Mouse (Mus musculus): ENCODE measurements at regions not wholly inside any gene's neighbourhood (a gene's known extent, or its start where the extent isn't known, plus 50 kb on each side); places are given as distances from the start of the nearest gene placed in this dataset.

GRCm38 (mm10) chr1:184326191-184326590, 292.1 kb upstream of the 1700056E22Rik start:
- DNase-seq (ENCODE audit: low read depth, low spot score), result no peak
- H3K4me3 ChIP-seq (ENCODE audit: control insufficient read depth in 1 of 2, insufficient read depth in 1 of 2, low read depth in 2 of 2, low read length in 2 of 2), result no peak overlapping the region
- no peak overlapping the region for H3K9ac ChIP-seq (ENCODE audit: control insufficient read depth, low read depth, low read length, poor library complexity, severe bottlenecking)
- TF ChIP-seq SMC3 (IDR thresholded peaks at IDR 0.05; ENCODE audit: low read depth, low read length) (no peak), UBTF (IDR thresholded peaks at IDR 0.05; ENCODE audit: borderline replicate concordance, insufficient read depth, low read depth, low read length) (no peak), MAZ (IDR thresholded peaks at IDR 0.05; ENCODE audit: low read depth, low read length) (no peak), ZKSCAN1 (IDR thresholded peaks at IDR 0.05; ENCODE audit: low read depth, low read length) (no peak), CTCF (IDR thresholded peaks at IDR 0.05 in 2 of 3, conservative IDR thresholded peaks at IDR 0.05 in 1 of 3; ENCODE audit: control insufficient read depth in 1 of 3, insufficient read depth in 1 of 3, low read depth in 2 of 3, low read length in 3 of 3, poor library complexity in 1 of 3, severe bottlenecking in 1 of 3) (no peak), RAD21 (IDR thresholded peaks at IDR 0.05; ENCODE audit: low read depth, low read length) (no peak), TCF12 (IDR thresholded peaks at IDR 0.05; ENCODE audit: low read depth, low read length) (no peak), GABPA (IDR thresholded peaks at IDR 0.05; ENCODE audit: low read depth, low read length) (no peak), GATA1 (IDR thresholded peaks at IDR 0.05; ENCODE audit: low read depth, low read length) (no peak), KAT2A (conservative IDR thresholded peaks at IDR 0.05; ENCODE audit: low read depth, low read length) (no peak), ZC3H11A (IDR thresholded peaks at IDR 0.05; ENCODE audit: low read depth, low read length) (no peak)
- H3K36me3 ChIP-seq (ENCODE audit: control insufficient read depth in 1 of 2, insufficient read depth in 2 of 2, low read length in 2 of 2), result no peaks in the 10 kb centered on the region
- no peaks in the 10 kb centered on the region for H3K27me3 ChIP-seq (ENCODE audit: control insufficient read depth in 1 of 2, insufficient read depth in 2 of 2, low read length in 2 of 2)
- no peaks in the 10 kb centered on the region for H3K79me2 ChIP-seq (ENCODE audit: control insufficient read depth, insufficient read depth, low read length, poor library complexity)
- H3K27ac ChIP-seq (ENCODE audit: control insufficient read depth, low read depth, low read length), result no peak overlapping the region
- H3K4me1 ChIP-seq (ENCODE audit: control insufficient read depth in 1 of 2, insufficient read depth in 2 of 2, low read length in 2 of 2), result no peaks in the 10 kb centered on the region
- no peaks in the 10 kb centered on the region for H3K9me3 ChIP-seq (replicated peaks; ENCODE audit: insufficient read depth, low read length)

DNA sequence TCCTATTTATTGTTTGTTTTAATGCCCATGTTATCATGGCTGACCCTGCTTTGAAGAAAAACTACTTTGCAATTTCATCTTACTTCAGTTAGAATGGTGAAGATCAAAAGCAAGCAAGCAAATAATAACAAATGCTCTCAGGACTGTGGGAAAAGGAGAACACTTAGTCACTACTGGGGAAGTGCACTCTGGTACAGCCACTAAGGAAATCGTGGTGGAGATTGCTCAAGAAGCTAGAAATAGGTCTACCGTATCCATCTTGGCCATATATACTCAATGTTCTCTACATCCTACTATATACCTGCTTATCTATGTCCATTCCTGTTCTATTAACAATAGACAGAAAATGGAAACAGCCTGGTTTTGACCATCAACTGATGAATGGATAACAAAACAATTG, 290.1 kb upstream of the 1700056E22Rik start:
- no peak for DNase-seq (ENCODE audit: low read depth, low spot score)
- Histone ChIP-seq H3K9me3 (replicated peaks; ENCODE audit: insufficient read depth, low read length) (no peaks in the 10 kb centered on the region), H3K79me2 (ENCODE audit: control insufficient read depth, insufficient read depth, low read length, poor library complexity) (no peaks in the 10 kb centered on the region), H3K4me1 (ENCODE audit: control insufficient read depth in 1 of 2, insufficient read depth in 2 of 2, low read length in 2 of 2) (no peaks in the 10 kb centered on the region), H3K4me3 (ENCODE audit: control insufficient read depth in 1 of 2, insufficient read depth in 1 of 2, low read depth in 2 of 2, low read length in 2 of 2) (no peak overlapping the region), H3K36me3 (ENCODE audit: control insufficient read depth in 1 of 2, insufficient read depth in 2 of 2, low read length in 2 of 2) (no peaks in the 10 kb centered on the region), H3K9ac (ENCODE audit: control insufficient read depth, low read depth, low read length, poor library complexity, severe bottlenecking) (no peak overlapping the region), H3K27ac (ENCODE audit: control insufficient read depth, low read depth, low read length) (no peak overlapping the region), H3K27me3 (ENCODE audit: control insufficient read depth in 1 of 2, insufficient read depth in 2 of 2, low read length in 2 of 2) (no peaks in the 10 kb centered on the region)
- no peak for TF ChIP-seq MAFK (IDR thresholded peaks at IDR 0.05; ENCODE audit: borderline replicate concordance, low read depth, low read length)
- no peak for TF ChIP-seq MYC (IDR thresholded peaks at IDR 0.05; ENCODE audit: low read depth, low read length)
- TF ChIP-seq MXI1 (IDR thresholded peaks at IDR 0.05; ENCODE audit: low read depth, low read length), result no peak
- TF ChIP-seq GABPA (IDR thresholded peaks at IDR 0.05; ENCODE audit: low read depth, low read length), result no peak
- no peak for TF ChIP-seq CTCF (IDR thresholded peaks at IDR 0.05 in 2 of 3, conservative IDR thresholded peaks at IDR 0.05 in 1 of 3; ENCODE audit: control insufficient read depth in 1 of 3, insufficient read depth in 1 of 3, low read depth in 2 of 3, low read length in 3 of 3, poor library complexity in 1 of 3, severe bottlenecking in 1 of 3)
- no peak for TF ChIP-seq NELFE (IDR thresholded peaks at IDR 0.05; ENCODE audit: low read depth, low read length)
- TF ChIP-seq RAD21 (IDR thresholded peaks at IDR 0.05; ENCODE audit: low read depth, low read length), result no peak
- TF ChIP-seq ZC3H11A (IDR thresholded peaks at IDR 0.05; ENCODE audit: low read depth, low read length), result no peak
- TF ChIP-seq GATA1 (IDR thresholded peaks at IDR 0.05; ENCODE audit: low read depth, low read length), result no peak
- TF ChIP-seq KAT2A (conservative IDR thresholded peaks at IDR 0.05; ENCODE audit: low read depth, low read length), result no peak
- TF ChIP-seq POLR2A (IDR thresholded peaks at IDR 0.05; ENCODE audit: control insufficient read depth in 1 of 2, insufficient read depth in 1 of 2, low read depth in 1 of 2, low read length in 2 of 2, poor library complexity in 1 of 2), result no peak
- no peak for TF ChIP-seq MAX (IDR thresholded peaks at IDR 0.05; ENCODE audit: low read length)
- TF ChIP-seq ZMIZ1 (IDR thresholded peaks at IDR 0.05; ENCODE audit: low read depth, low read length), result no peak
- no peak for TF ChIP-seq ZKSCAN1 (IDR thresholded peaks at IDR 0.05; ENCODE audit: low read depth, low read length)
- no peak for TF ChIP-seq EP300 (IDR thresholded peaks at IDR 0.05; ENCODE audit: low read depth in 1 of 2, low read length in 2 of 2)
- no peak for TF ChIP-seq POLR2AphosphoS2 (IDR thresholded peaks at IDR 0.05; ENCODE audit: low read length)
- TF ChIP-seq CHD2 (IDR thresholded peaks at IDR 0.05; ENCODE audit: low read length), result no peak
- no peak for TF ChIP-seq SMC3 (IDR thresholded peaks at IDR 0.05; ENCODE audit: low read depth, low read length)

Data from MEL (cell line).